Mouse (Mus musculus): Measurements from ENCODE around the gene Cpeb3.
"Not testable (repeated sequence)": the region's sequence is repeated elsewhere in the genome, so short reads cannot be mapped to it uniquely, and the experiment has no call there.

Cpeb3 gene

DNA sequence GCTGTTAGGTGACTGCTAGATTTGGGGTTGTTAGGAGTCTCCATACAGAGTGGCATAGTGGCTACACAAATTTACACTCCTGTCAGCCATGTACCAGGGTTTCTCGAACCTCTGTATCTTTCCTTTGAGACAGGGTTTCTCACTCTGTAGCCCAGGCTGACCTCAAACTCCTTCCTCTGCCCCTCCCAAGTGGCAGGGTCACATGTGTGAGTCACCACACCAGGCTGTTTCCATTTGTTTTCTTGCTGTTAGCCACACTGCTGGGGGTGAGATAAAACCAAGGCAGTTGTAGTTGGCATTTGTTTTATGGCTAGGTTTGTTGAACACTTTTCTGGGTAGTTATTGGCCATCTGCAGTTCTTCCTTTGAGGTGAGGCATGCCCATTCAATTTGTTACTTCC lies 97.9 kb downstream of the Cpeb3 start:
- in situ Hi-C loops (cut with MboI; ENCODE audit: low pct_unique_long_range_greater_than_20kb in 1 of 2, low sequenced_read_pairs in 2 of 2, unreplicated experiment in 1 of 2), result no loop called here

DNA sequence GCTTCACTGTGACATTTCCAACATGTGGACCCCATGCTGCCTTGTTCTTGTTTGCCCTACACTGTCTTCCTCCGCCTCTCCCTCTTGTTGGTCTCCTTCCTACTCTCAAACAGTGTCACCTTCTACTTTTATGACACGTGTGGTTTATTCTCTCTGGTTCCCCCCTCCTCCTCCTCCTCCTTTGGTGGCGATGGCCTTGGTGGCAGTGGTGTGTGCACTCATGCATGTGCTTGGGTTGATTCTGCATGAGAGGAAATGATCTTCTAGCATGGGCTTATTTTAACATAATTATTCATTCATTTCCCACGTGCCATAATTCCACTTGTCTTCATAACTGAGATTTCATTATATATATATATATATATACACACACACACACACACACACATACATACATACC lies 98.5 kb downstream of the Cpeb3 start:
- in situ Hi-C loops (cut with MboI; ENCODE audit: low pct_unique_long_range_greater_than_20kb in 1 of 2, low sequenced_read_pairs in 2 of 2, unreplicated experiment in 1 of 2), result no loop called here

GRCm38 (mm10) chr19:37100689-37101088 lies 107.7 kb downstream of the Cpeb3 start:
- in situ Hi-C loops (cut with MboI; ENCODE audit: low pct_unique_long_range_greater_than_20kb in 1 of 2, low sequenced_read_pairs in 2 of 2, unreplicated experiment in 1 of 2), result no loop called here

- in situ Hi-C loops (cut with MboI; ENCODE audit: low pct_unique_long_range_greater_than_20kb in 1 of 2, low sequenced_read_pairs in 2 of 2, unreplicated experiment in 1 of 2), result no loop called here
Observed at GRCm38 (mm10) chr19:37095666-37096330, 112.6 kb downstream of the Cpeb3 start.

DNA sequence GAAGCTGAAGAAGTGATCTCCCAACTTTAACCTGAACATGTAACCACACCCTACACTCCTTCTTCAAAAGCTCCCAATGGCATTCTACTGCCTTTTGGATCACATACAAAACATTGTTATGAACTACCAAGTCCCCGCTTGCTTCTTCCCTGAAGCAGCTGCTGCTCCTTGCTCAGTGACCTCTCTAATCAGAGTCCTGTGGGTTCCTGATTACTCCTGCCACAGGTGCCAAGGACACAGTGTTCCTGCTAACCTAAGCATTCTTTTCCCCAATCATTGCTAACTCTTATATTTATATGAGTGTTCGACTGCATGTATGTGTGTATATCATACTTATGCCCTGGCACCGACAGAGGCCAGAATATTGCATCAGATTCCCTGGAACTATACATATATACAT lies 115.2 kb downstream of the Cpeb3 start:
- in situ Hi-C loops (cut with MboI; ENCODE audit: low pct_unique_long_range_greater_than_20kb in 1 of 2, low sequenced_read_pairs in 2 of 2, unreplicated experiment in 1 of 2), result no loop called here

DNA sequence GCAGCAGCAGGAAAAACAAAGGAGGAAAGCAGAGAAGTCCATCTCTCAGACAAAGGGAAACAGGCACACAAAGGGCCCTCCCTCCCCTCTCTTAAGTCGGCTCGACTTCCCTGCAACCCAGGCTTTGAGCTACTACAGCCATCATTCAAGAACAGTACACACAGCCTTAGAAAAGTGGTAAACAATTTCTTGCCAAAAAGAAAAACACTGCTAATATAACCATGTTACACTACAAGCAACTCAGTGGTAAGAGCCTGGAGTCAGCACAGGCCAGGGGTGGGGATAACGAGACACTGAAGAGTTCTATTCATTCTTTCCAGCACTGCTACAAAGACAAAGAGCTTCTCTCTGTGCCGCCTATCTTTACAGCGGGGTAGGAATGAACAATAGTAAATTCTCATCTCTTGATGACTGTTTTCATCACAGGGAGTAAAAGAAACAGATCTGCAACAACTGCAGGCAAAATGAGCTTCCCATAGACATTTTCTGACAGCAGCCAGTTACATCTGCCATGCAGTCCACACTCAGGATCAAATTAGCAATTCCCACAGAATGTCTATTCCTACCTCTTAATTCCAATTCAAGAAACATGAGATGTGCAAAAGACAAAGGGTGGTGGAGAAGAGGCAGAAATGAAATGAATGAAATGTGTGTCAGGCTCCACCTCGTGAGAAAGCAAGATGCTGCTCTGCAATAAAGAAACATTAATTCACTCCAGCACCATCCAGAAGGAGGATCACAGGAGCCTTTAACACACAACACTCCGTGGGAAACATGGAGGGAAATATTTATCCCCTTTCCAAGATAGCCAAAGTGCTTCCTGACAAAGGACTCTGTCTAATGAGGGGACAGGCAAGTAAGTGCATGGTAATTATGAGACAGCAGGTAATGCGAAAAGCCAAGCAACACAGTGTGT lies 118.0 kb downstream of the Cpeb3 start:
- in situ Hi-C loops (cut with MboI; ENCODE audit: low pct_unique_long_range_greater_than_20kb in 1 of 2, low sequenced_read_pairs in 2 of 2, unreplicated experiment in 1 of 2), result no loop called here

DNA sequence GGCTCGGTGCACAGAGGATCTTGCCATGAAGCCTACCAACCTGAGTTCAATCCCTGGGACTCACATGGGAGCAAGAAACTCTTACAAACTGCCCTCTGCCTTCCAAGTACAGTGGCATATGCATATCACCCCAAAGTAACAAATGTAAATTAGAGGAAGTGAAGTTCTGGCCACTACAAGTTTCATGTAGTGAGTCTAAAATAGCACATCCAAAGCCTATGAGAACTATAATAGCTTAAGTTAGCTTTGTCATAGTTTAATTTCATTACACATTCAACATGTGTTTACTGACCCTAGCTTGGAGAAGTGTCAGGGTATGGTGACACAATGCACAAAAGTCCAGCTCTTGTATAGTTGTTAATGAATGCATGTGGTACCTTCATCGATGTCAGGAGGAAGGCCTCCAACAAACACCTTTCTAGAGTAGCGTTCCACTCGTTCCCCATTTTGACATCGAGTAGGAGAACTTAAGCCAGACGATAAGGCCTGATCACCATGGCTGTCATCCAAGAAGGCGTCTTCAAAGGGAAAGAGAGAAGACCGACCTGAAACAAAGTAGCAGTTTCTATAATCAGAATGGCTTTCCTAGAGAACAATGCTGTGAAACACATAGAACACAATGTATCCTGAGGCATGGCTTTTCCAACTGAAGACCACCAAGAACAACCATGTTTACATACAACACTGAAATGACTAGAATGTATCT lies 120.2 kb downstream of the Cpeb3 start:
- in situ Hi-C loops (cut with MboI; ENCODE audit: low pct_unique_long_range_greater_than_20kb in 1 of 2, low sequenced_read_pairs in 2 of 2, unreplicated experiment in 1 of 2), result no loop called here

DNA sequence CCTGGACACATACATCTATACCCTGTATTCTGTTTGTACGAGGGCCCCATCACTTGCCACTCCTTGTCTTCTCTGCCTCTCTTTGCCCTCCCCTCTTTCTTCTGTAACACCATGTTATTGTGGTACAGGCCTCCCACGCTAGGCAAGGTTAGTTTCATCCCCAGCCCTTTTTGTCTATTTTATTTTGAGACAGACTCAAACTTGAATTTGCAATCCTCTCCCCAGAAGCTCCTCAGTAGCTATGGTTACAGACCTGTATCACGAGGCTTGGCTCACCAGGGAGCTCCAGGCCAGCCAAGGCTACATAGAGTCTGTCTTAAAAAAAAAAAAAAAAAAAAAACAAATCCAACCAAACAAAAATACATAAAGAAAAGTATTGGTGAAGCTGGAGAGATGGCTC lies 123.9 kb downstream of the Cpeb3 start:
- in situ Hi-C loops (cut with MboI; ENCODE audit: low pct_unique_long_range_greater_than_20kb in 1 of 2, low sequenced_read_pairs in 2 of 2, unreplicated experiment in 1 of 2), result no loop called here

GRCm38 (mm10) chr19:37081467-37081866 lies 126.9 kb downstream of the Cpeb3 start:
- in situ Hi-C loops (cut with MboI; ENCODE audit: low pct_unique_long_range_greater_than_20kb in 1 of 2, low sequenced_read_pairs in 2 of 2, unreplicated experiment in 1 of 2), result no loop called here

- in situ Hi-C loops (cut with MboI; ENCODE audit: low pct_unique_long_range_greater_than_20kb in 1 of 2, low sequenced_read_pairs in 2 of 2, unreplicated experiment in 1 of 2), result no loop called here
Observed at GRCm38 (mm10) chr19:37079151-37079550, 129.2 kb downstream of the Cpeb3 start.

GRCm38 (mm10) chr19:37078571-37078970 lies 129.8 kb downstream of the Cpeb3 start:
- in situ Hi-C loops (cut with MboI; ENCODE audit: low pct_unique_long_range_greater_than_20kb in 1 of 2, low sequenced_read_pairs in 2 of 2, unreplicated experiment in 1 of 2), result no loop called here

- in situ Hi-C loops (cut with MboI; ENCODE audit: low pct_unique_long_range_greater_than_20kb in 1 of 2, low sequenced_read_pairs in 2 of 2, unreplicated experiment in 1 of 2), result no loop called here
Observed at GRCm38 (mm10) chr19:37078064-37078463, 130.3 kb downstream of the Cpeb3 start.

- in situ Hi-C loops (cut with MboI; ENCODE audit: low pct_unique_long_range_greater_than_20kb in 1 of 2, low sequenced_read_pairs in 2 of 2, unreplicated experiment in 1 of 2), result not testable (repeated sequence)
Observed at GRCm38 (mm10) chr19:37077258-37077657, 131.1 kb downstream of the Cpeb3 start.

DNA sequence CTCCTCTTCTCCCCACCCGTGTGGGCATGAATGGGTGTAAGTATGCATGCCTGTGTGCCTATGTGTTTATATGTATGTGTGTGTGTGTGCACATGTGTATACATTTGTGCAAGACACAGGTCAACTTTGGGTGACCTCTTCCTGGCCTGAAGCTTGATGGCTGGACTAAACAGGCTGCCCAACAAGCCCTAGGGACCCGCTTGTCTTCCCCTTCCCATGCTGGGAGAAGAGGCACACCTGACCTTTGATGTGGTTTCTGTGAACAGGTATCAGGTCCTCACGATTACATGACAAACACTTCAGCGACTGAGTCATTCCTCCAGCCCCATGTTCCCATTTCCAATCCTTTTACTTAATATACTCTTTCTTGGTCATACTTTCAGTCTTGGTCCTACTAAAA lies 131.8 kb downstream of the Cpeb3 start:
- in situ Hi-C loops (cut with MboI; ENCODE audit: low pct_unique_long_range_greater_than_20kb in 1 of 2, low sequenced_read_pairs in 2 of 2, unreplicated experiment in 1 of 2), result no loop called here

- in situ Hi-C loops (cut with MboI; ENCODE audit: low pct_unique_long_range_greater_than_20kb in 1 of 2, low sequenced_read_pairs in 2 of 2, unreplicated experiment in 1 of 2), result no loop called here
Observed at GRCm38 (mm10) chr19:37076116-37076515, 132.3 kb downstream of the Cpeb3 start.

- in situ Hi-C loops (cut with MboI; ENCODE audit: low pct_unique_long_range_greater_than_20kb in 1 of 2, low sequenced_read_pairs in 2 of 2, unreplicated experiment in 1 of 2), result no loop called here
Observed at GRCm38 (mm10) chr19:37075690-37076089, 132.7 kb downstream of the Cpeb3 start.

DNA sequence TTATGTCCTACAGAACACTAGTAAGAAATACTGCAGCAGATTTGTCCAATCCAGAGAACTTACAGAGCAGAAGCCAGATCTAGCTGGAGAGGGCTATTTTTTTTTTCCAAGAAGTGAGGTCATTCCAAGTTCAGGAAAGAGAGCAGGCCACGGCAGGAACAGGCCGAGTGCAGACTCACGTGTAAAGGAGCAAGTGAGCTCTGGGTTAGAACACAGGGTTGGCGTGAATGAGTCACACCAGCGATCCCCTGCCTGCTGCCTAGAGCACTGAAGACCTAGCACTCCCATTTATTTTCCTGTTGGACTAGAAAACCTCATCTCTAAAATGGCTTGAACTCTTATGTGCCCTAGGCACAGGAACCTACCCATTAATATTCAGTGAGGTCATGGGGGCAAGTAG lies 133.7 kb downstream of the Cpeb3 start:
- in situ Hi-C loops (cut with MboI; ENCODE audit: low pct_unique_long_range_greater_than_20kb in 1 of 2, low sequenced_read_pairs in 2 of 2, unreplicated experiment in 1 of 2), result no loop called here

- in situ Hi-C loops (cut with MboI; ENCODE audit: low pct_unique_long_range_greater_than_20kb in 1 of 2, low sequenced_read_pairs in 2 of 2, unreplicated experiment in 1 of 2), result no loop called here
Observed at GRCm38 (mm10) chr19:37074276-37074675, 134.1 kb downstream of the Cpeb3 start.

DNA sequence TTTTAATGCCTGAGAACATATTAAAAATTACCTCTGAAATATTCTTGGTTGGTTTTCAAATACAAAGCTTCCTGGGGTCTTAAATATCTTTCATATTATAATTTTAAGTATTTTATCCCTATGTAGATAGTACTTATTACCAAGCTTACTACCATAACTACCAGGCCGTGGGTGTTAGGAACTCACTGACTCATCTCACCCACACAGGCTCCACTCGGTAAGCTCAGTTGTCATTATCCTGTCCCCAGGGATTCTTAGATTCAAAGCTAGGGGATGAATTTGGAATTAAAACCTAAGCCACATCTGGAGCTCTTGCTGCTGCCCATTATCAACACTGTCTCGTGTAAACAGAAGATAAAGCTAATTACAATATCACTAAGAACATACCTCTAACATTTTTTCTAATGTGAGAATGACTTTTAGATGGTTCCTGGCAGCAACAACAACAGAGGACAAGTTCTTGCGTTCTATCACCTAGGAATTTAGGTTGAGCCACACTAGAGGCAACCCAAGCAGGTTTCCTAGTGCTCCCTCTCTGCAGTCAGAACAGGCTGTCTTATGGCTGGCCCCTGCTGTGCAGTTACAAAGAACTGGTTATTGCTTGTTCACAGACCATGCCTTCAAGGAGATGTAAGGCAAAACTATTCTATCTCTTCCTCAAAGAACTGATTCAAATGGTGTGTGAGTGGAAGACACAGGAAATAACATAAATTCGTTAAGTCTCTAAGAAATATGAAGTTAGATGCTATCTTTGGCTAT lies 135.4 kb downstream of the Cpeb3 start:
- in situ Hi-C loops (cut with MboI; ENCODE audit: low pct_unique_long_range_greater_than_20kb in 1 of 2, low sequenced_read_pairs in 2 of 2, unreplicated experiment in 1 of 2), result no loop called here
